Mouse (Mus musculus) ovary, adult 18-20 months (tissue): ENCODE measurements at regions not wholly inside any gene's neighbourhood (a gene's known extent, or its start where the extent isn't known, plus 50 kb on each side); places are given as distances from the start of the nearest gene placed in this dataset.

ENCODE experiments used
- DNase-seq: peaks from one replicate; pipeline ENCODE4 v3.0.0; 2022; ENCODE audit warnings: low spot score, mixed read lengths

- DNase-seq: no peak
These were observed 83.7 kb upstream of the Ppp2r5a start for GRCm38 (mm10) chr1:191486766-191487165.

DNA sequence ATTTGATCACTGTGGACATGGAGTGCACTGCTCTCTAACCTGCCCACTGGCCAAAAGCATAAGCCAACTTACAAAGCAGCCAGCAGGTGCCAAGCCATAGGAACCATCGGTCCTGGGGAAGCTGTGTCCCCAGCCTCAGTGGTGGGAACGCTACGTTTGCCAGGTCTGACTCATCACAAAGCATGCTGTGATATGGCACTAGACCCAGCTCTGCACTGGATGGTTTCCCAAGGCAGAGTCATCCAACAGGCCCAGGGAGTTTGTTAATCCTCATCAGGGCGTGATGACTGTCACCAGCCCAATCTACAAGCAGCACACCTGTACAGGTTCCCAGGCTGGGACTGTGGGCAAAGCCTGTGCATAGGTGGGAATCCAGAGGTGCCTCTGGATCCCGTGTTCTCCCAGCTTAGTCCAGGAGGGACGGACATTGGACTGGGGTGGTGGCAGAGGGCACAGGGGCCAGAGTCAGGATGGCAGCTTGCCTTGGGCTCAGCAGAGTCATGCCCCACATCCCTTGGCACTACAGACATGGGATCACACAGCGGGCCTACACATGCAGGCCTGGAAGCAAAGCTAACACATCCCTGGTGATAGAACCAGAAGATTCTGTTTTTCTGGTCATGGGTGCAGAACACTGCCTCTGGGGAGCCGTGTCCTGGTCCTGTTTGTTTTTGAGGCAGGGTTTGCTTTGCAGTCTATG is 81.8 kb upstream of the Ppp2r5a start:
- no peak for DNase-seq

DNA sequence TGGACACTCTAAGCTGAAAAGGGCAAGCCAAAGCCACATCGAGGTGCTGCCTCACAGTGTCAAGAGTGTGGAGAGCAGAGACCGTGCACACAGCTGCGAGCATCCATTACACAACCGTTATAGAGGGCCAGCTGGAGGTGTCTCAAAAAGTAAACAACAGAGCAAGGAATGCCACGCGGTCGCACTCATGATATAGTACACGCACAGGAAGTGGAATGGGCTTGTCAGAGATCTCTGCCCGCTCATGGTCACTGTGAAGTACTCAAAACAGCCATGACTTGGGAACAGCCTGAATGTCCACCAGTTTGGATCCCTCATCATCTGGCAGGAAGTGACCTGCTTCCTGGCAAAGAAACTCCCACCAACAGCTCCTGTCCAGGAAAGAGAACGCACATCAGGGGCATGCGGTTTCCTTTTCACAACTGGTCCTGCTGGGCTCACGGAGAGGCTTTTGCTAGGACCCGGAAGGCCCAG is 76.9 kb upstream of the Ppp2r5a start:
- DNase-seq: no peak

- no peak for DNase-seq
These were observed 69.5 kb upstream of the Ppp2r5a start for GRCm38 (mm10) chr1:191472551-191472950.

GRCm38 (mm10) chr1:191471489-191471888 is 68.4 kb upstream of the Ppp2r5a start:
- DNase-seq: no peak

DNA sequence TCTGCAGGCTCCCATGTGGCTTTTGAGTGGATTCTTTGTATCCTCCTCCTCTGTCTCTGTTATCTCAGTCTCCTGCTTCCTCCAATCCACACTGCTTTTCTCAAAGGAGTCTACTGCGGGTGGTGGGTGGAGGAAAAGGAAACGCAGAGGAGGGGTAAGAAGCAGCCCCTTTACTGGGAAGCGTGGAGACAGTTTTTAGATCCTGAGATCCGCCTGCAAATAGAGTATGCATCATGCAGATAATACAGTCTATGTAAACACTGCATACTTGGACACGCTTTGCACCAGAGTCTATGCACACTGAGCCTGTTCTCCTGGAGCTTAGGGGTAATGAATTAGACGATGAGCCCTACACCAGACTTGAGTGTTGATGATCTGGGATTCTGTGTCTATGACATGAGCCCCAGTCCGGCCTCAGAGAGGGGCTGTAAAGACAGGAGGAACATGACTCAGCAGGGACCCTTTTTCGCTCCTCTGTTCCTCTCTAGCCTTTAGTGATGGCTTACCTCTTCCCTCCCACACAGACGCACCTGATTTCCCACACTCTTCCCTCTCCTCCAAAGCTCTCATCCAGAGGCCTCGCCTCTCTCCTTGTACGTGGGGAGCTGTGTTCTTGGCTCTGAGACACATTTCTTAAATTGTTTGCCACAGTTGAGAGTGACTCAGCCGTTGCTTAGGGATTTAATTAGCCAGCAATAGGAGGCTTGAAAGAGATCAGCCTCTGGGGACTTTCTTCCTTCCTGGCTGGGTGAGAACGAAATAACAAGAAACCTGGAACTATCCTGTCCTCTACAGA is 67.3 kb upstream of the Ppp2r5a start:
- DNase-seq: no peak

DNA sequence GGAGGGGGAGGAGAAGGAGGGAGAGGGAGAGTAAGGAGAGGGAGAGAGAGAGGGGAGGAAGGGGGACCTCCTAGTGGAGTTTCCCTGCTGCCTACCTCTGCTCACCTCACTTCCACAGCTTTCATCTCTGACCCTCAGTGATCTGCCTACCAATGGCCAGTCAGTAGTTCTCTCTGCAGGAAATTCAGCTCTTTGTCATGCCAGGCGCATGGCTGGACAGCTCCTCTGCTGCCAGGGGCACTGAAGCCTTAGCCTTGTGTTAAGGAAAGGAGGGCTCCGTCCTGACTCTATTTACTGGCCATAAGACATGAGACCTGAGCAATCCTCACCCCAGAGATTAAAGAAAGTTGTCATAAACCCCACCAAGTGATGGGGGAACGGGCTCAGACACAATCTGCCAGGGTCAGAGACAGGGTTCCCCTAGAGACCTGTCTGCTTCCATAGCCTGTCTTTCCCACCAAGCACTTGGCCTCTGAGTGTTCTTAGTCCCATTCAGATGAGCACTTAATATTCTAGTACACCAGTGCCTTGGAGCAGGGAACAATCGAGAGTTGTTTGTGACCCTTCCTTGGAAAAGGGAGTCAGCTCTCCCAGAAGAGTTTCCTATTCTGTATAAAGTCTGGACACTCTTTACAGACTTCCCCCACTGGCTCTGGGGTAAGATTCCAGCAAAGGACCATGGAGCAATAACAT is 65.9 kb upstream of the Ppp2r5a start:
- DNase-seq: no peak

- no peak for DNase-seq
These were observed 63.2 kb upstream of the Ppp2r5a start for GRCm38 (mm10) chr1:191466261-191466660.

DNA sequence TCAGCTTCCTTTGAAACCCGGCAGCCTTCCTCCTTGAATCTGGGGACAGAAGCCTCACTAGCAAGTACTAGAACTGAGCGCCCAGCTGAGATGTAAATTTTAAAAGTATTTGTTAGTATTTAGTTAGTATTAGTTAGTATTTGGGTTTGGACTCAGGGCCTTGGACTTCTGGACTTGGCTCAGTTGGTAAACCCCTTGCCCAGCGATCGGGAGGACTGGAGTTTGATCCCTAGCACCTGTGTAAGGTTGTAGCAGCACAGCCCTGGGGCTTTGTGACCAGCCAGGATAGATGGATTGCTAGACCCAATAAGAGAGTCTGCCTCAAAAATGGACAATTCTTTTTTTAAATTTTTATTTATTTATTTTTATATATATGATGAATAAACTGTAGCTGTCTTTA is 62.7 kb upstream of the Ppp2r5a start:
- DNase-seq: no peak

DNA sequence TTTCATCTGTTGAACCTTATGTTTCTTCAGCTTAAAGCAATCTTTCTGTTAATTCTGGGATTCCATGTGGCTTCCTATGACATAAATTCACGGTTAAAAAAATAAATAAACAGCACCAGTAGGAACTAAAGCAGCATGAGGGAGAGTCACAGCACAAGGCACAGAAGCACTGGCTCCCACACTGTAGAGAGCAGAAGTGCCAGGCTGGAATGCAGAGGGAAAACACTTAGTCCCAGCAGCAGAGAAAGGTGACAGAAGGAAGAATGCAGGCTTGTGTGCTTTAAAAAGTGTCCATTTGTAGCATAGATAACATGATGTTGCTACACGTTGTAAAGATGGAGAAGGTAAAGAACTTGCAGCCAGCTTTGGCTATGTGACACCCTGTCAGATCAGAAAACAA is 62.1 kb upstream of the Ppp2r5a start:
- DNase-seq: no peak

DNA sequence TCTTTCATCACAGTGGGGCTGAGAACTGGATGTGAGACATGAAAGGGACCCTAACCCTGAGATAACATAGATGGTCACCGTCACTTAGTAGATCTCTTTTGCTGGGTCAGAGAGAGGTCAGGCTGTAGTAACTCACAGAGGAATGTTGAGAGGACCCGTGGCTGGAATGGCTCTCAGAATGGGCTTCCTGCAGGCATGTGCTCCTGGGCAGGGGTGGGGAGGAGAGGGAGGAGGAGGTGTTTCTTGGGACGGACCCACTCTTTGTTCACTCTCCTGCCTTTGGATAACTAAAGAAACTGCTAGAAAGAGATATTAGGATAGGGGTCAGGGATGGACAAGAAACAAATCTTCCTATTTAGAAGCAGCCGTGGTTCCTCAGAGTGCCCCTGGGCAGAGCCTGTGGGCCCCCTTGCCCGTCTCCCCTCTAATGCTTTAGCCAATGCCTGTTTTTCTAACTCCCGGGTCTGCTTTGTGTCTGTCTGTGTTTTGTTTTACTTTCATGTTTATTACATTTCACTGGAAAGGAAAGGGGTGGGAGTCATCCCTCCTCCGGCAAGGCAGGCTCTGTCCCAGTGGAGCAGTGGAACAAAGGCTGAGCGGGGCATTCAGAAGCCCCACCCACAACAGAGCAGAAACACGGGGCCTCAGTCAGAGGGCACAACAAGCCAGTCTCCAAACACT is 58.9 kb upstream of the Ppp2r5a start:
- DNase-seq: peak; percentile 34

- no peak for DNase-seq
These were observed 56.0 kb upstream of the Ppp2r5a start for GRCm38 (mm10) chr1:191459066-191459465.

- no peak for DNase-seq
These were observed 55.2 kb upstream of the Ppp2r5a start for GRCm38 (mm10) chr1:191458292-191458691.

DNA sequence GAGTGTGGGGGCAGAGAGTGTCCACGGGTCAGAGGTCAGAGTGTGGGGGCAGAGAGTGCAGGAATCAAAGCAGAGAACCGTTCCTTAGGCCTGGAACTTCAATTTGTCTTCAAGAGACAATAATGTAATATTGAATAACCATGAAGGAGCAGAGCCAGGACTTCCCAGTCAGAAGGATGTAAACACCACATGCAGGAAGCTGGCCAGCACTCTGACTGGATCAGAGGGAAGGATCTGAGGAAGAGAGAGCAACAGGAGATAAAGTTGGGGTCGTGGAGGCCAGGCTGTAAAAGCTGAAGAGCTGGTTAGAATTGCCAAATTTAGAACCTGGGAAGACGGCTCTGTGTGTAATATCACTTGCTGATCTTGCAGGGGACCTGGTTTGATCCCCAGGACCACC is 54.0 kb upstream of the Ppp2r5a start:
- DNase-seq: no peak

DNA sequence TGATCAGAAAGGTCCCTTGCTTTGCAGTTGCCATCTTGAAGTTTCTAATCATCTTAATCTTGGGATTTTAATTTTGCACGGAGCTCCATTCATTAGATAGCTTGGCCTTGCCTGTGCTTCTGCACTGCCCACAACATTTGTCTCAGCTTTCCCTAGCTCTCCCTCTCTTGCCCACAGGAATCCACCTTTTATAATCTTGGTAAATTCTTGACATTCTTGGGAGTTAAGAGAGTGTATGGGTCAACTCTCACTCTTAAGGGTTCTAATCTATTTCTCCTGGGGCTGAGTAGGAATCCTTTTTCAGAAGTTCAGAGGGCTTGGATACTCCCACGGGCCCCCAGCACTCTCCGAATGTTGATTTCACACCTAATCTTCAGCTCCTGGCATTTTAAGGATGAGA is 51.5 kb upstream of the Ppp2r5a start:
- DNase-seq: no peak

- no peak for DNase-seq
These were observed 50.5 kb upstream of the Ppp2r5a start for GRCm38 (mm10) chr1:191453589-191453988.
